Mouse (Mus musculus) midbrain, embryonic 12.5 days (tissue): ENCODE results near the gene Rims1. TPM values are rescaled to one million over a fixed set of nuclear protein-coding genes. Genes with fewer than 3 reads are reported as not detected.

ENCODE experiments used
- ATAC-seq: fragments of 200-750 bp; cut with Nextera tagmentation; 2 replicates; pipeline ENCODE4 v1.8.0; 2017; ENCODE audit warnings: low read depth, moderate TSS enrichment, moderate library complexity; ENCODE audit not compliant: low FRiP score
- H3K27ac ChIP-seq: fragments of 300-500 bp; sonication (generic); replicated peaks from 2 replicates; pipeline ENCODE4 v1.5.1; 2016; ENCODE audit warnings: mild to moderate bottlenecking
- H3K27me3 ChIP-seq: fragments of 300-500 bp; sonication (generic); 2 replicates; pipeline ENCODE4 v1.6.1; 2016; ENCODE audit warnings: mild to moderate bottlenecking
- H3K36me3 ChIP-seq: fragments of 300-500 bp; sonication (generic); 2 replicates; pipeline ENCODE4 v1.6.1; 2016
- H3K4me1 ChIP-seq: fragments of 300-500 bp; sonication (generic); 2 replicates; pipeline ENCODE4 v1.6.1; 2016
- H3K4me2 ChIP-seq: fragments of 300-500 bp; sonication (generic); replicated peaks from 2 replicates; pipeline ENCODE4 v1.6.1; 2016; ENCODE audit warnings: mild to moderate bottlenecking, moderate library complexity
- H3K4me3 ChIP-seq: fragments of 300-500 bp; sonication (generic); 2 replicates; pipeline ENCODE4 v1.5.1; 2016; ENCODE audit warnings: mild to moderate bottlenecking
- H3K9ac ChIP-seq: fragments of 300-500 bp; sonication (generic); replicated peaks from 2 replicates; pipeline ENCODE4 v1.6.1; 2016; ENCODE audit warnings: mild to moderate bottlenecking, moderate library complexity
- H3K9me3 ChIP-seq: fragments of 300-500 bp; sonication (generic); 2 replicates; pipeline ENCODE4 v1.6.1; 2016; ENCODE audit warnings: mild to moderate bottlenecking
- WGBS: fragments of 180-500 bp; shearing (Covaris S2); methylation state at CpG from one replicate; pipeline ENCODE4 v1.1.7; 2016; 5-methylcytosine and 5-hydroxymethylcytosine counted together
- polyA plus RNA-seq: library from polyadenylated mRNA; unstranded; fragments of >200 nt; fragmentation: Nextera tagmentation; extraction: Ambion mirVana; gene quantifications from 2 replicates; pipeline ENCODE4 v1.2.1, GENCODE M21; 2016

Rims1 gene
- 7.3 and 7.7 TPM in 2 replicates for polyA plus RNA-seq

- peak within 1 kb of the TSS; percentile 79 for H3K4me3 ChIP-seq
- no peaks in the 10 kb centered on the region for H3K9me3 ChIP-seq
- H3K27ac ChIP-seq: peak within 1 kb of the TSS; percentile 80
- peaks cover 6% of the 10 kb centered on the region; the same call in 1 of the 2 replicates for H3K27me3 ChIP-seq
- WGBS: under 1% methylated on average over 40 of the region's 76 CpGs
- no peaks in the 10 kb centered on the region for H3K36me3 ChIP-seq
- peak; percentile 94 for ATAC-seq
- H3K4me1 ChIP-seq: peaks cover 11% of the 10 kb centered on the region; the same call in 1 of the 2 replicates
- H3K4me2 ChIP-seq: peak within 1 kb of the TSS; percentile 82
- H3K9ac ChIP-seq: peak within 1 kb of the TSS; percentile 89
Observed at GRCm38 (mm10) chr1:22805726-22806625, at the start of gene Rims1. Rims1 (minus strand) TSS chr1:22805994.

GRCm38 (mm10) chr1:22806626-22807096 is 867 bp upstream of the Rims1 start:
- Histone ChIP-seq H3K9ac (peak overlapping the region; percentile 89), H3K36me3 (no peaks in the 10 kb centered on the region), H3K4me3 (peak overlapping the region; percentile 79), H3K9me3 (no peaks in the 10 kb centered on the region), H3K4me1 (peaks cover 11% of the 10 kb centered on the region; the same call in 1 of the 2 replicates), H3K27me3 (peaks cover 6% of the 10 kb centered on the region; the same call in 1 of the 2 replicates), H3K27ac (no peak overlapping the region; the same call in 1 of the 2 replicates), H3K4me2 (peak overlapping the region; percentile 82)
- no peak for ATAC-seq
- WGBS: 21% methylated on average over 8 of the region's 8 CpGs

GRCm38 (mm10) chr1:22805025-22805725 is 619 bp downstream of the Rims1 start:
- Histone ChIP-seq H3K9ac (peak overlapping the region; percentile 89), H3K4me3 (peak overlapping the region; percentile 79), H3K4me1 (peaks cover 11% of the 10 kb centered on the region; the same call in 1 of the 2 replicates), H3K36me3 (no peaks in the 10 kb centered on the region), H3K27ac (peak overlapping the region; percentile 80), H3K27me3 (peaks cover 6% of the 10 kb centered on the region; the same call in 1 of the 2 replicates), H3K4me2 (peak overlapping the region; percentile 82), H3K9me3 (no peaks in the 10 kb centered on the region)
- ATAC-seq: peak; percentile 59
- WGBS: 5% methylated on average over 14 of the region's 15 CpGs

GRCm38 (mm10) chr1:22804148-22804885 is 1.5 kb downstream of the Rims1 start:
- 80% methylated on average over 4 of the region's 4 CpGs for WGBS
- peaks cover 6% of the 10 kb centered on the region; the same call in 1 of the 2 replicates for H3K27me3 ChIP-seq
- H3K4me2 ChIP-seq: peak overlapping the region; percentile 82
- peaks cover 11% of the 10 kb centered on the region; the same call in 1 of the 2 replicates for H3K4me1 ChIP-seq
- no peaks in the 10 kb centered on the region for H3K9me3 ChIP-seq
- no peak for ATAC-seq
- H3K27ac ChIP-seq: no peak overlapping the region
- H3K9ac ChIP-seq: no peak overlapping the region
- peak overlapping the region; percentile 79 for H3K4me3 ChIP-seq
- no peaks in the 10 kb centered on the region for H3K36me3 ChIP-seq

- H3K4me1 ChIP-seq: peaks cover 11% of the 10 kb centered on the region; the same call in 1 of the 2 replicates
- no peak overlapping the region for H3K27ac ChIP-seq
- no peak for ATAC-seq
- no peaks in the 10 kb centered on the region for H3K36me3 ChIP-seq
- H3K4me3 ChIP-seq: no peak overlapping the region
- WGBS: 82% methylated on average over 2 of the region's 2 CpGs
- H3K9me3 ChIP-seq: no peaks in the 10 kb centered on the region
- H3K9ac ChIP-seq: no peak overlapping the region
- H3K27me3 ChIP-seq: peaks cover 6% of the 10 kb centered on the region; the same call in 1 of the 2 replicates
- peak overlapping the region; percentile 13 for H3K4me2 ChIP-seq
Observed at GRCm38 (mm10) chr1:22803471-22803870, 2.3 kb downstream of the Rims1 start.

- Histone ChIP-seq H3K36me3 (no peaks in the 10 kb centered on the region), H3K4me3 (no peak overlapping the region), H3K9me3 (no peaks in the 10 kb centered on the region), H3K4me1 (peaks cover 3% of the 10 kb centered on the region; the same call in 1 of the 2 replicates), H3K4me2 (no peak overlapping the region), H3K27me3 (peaks cover 6% of the 10 kb centered on the region; the same call in 1 of the 2 replicates), H3K27ac (no peak overlapping the region), H3K9ac (no peak overlapping the region)
- no peak for ATAC-seq
- 84% methylated on average over 5 of the region's 5 CpGs for WGBS
Observed at GRCm38 (mm10) chr1:22800276-22800675, 5.5 kb downstream of the Rims1 start.

- no peak overlapping the region for H3K9ac ChIP-seq
- H3K36me3 ChIP-seq: no peaks in the 10 kb centered on the region
- 67% methylated on average over 5 of the region's 5 CpGs for WGBS
- no peak overlapping the region for H3K4me2 ChIP-seq
- H3K4me3 ChIP-seq: no peak overlapping the region
- H3K9me3 ChIP-seq: no peaks in the 10 kb centered on the region
- H3K4me1 ChIP-seq: no peaks in the 10 kb centered on the region
- ATAC-seq: no peak
- H3K27me3 ChIP-seq: no peaks in the 10 kb centered on the region
- no peak overlapping the region for H3K27ac ChIP-seq
Observed at GRCm38 (mm10) chr1:22797091-22797490, 8.7 kb downstream of the Rims1 start.

GRCm38 (mm10) chr1:22789391-22789909 is 16.3 kb downstream of the Rims1 start:
- Histone ChIP-seq H3K9me3 (no peaks in the 10 kb centered on the region), H3K36me3 (no peaks in the 10 kb centered on the region), H3K4me1 (no peaks in the 10 kb centered on the region; the same call in 1 of the 2 replicates), H3K4me3 (no peak overlapping the region), H3K27me3 (no peaks in the 10 kb centered on the region), H3K27ac (no peak overlapping the region), H3K4me2 (no peak overlapping the region), H3K9ac (no peak overlapping the region)
- no peak for ATAC-seq
- 38% methylated on average over 7 of the region's 7 CpGs for WGBS

GRCm38 (mm10) chr1:22787616-22788015 is 18.2 kb downstream of the Rims1 start:
- Histone ChIP-seq H3K4me2 (no peak overlapping the region), H3K27ac (no peak overlapping the region), H3K9me3 (no peaks in the 10 kb centered on the region), H3K27me3 (no peaks in the 10 kb centered on the region), H3K4me3 (no peak overlapping the region), H3K9ac (no peak overlapping the region), H3K4me1 (no peaks in the 10 kb centered on the region; the same call in 1 of the 2 replicates), H3K36me3 (no peaks in the 10 kb centered on the region)
- 94% methylated on average over 5 of the region's 5 CpGs for WGBS
- no peak for ATAC-seq

GRCm38 (mm10) chr1:22770530-22771254 is 35.1 kb downstream of the Rims1 start:
- no peak for ATAC-seq
- no peaks in the 10 kb centered on the region for H3K36me3 ChIP-seq
- no peaks in the 10 kb centered on the region for H3K9me3 ChIP-seq
- H3K4me3 ChIP-seq: no peak overlapping the region
- no peak overlapping the region for H3K9ac ChIP-seq
- H3K4me2 ChIP-seq: no peak overlapping the region
- H3K27ac ChIP-seq: no peak overlapping the region
- no peaks in the 10 kb centered on the region for H3K4me1 ChIP-seq
- WGBS: 70% methylated on average over 7 of the region's 7 CpGs
- H3K27me3 ChIP-seq: no peaks in the 10 kb centered on the region
